Mouse (Mus musculus): ENCODE measurements around the gene Capn11. TPM values are rescaled to one million over a fixed set of nuclear protein-coding genes. Genes with fewer than 3 reads are reported as not detected.

Capn11 gene
- polyA plus RNA-seq (2012; rRNA removed): 0.05 and 0.07 TPM in 2 replicates

DNA sequence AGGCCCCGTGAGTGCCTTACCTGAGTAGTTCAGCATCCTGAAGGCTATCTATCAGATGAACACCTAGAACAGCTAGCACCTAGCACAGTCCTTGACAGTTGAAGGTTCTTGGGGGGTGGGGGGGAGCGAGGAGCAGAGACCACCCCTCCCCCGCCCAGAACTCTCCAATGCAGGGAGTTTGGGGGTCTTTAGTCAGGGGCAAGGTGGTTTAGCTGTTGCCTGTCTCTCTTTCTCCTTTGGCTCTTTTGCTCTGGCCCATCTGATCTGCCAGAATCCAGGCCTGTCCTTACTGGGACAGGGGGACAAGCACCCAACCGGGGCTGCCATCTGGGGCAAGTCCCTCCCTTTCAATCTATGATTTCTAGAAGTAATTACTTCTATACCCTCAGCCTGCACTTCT, at the start of gene Capn11:
Capn11 (minus strand) TSS at position 101 of the 400 bp plus-strand sequence.

DNA sequence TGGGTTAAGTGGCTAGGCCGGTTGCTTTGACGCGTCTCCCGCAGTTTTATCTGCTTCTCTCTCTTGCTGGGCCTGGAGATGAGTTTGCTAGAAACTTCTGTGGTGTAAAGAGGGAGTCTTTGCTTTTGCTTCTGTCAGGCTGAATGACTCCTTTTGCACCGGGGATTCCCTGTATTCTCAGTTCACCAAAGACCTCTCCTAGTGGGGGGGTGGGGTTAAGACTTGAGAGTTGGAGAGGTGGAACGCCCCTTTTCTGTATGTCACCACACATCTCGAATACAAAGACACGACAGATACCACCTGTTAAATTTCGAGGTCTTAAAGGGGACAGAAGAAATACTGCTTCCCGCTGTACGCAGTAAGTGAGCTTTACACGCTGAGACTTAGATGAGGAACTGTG, 27.6 kb upstream of the Capn11 start, which contains the start of gene Tmem63b:
Tmem63b (minus strand) TSS at position 190 of the 400 bp plus-strand sequence.

DNA sequence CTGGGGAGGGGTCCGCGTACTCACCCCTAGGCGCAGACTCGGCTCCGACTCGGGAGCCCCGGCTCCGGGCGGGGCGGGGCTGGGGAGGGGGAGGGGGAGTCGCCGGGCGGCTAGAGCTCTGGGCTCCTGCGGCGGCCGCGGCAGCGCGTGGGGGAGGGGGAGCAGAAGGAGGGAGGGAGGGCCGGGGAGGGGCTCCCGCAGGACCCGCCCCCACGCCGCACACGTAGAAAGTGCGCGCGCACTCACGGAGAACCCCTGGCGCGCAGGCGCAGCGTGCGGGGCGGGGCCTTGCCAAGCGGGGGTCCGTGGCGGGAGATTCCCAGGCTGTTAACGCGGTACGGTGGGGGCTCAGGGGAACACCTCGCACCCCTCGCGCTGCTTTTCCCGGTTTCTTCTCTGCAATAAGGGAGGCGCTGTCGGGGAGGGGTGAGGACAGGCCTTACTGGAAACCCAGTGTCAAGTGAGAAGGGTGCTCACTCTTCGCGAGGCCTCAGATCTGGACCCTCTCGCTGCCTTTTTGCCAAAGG, 27.0 kb upstream of the Capn11 start, which contains the start of gene Mrpl14:
Mrpl14 (plus strand) TSS at position 230 of the 527 bp plus-strand sequence.

DNA sequence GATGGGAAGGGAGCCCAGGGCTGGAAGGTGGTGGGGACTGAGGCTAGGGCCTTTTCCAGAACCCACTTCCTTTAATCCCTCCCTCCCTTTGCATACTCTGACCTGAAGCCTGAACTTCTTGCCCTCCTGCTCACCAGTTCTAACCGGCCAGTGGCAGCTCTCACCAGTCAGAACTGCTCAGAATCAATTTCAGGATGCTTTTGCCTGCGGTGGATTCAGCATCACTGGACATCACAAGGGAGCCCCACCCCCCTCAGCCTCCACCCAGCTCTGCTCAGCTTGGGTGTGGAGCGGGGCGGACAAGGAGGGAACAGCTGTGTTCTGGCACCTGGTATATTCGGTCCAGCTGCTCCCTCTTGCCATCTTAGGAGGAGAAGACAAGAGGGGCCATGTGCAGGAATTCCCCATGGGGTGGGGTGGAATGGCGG, 57.2 kb downstream of the Capn11 start, which contains the start of gene Mymx:
Mymx (minus strand) TSS at position 226 of the 428 bp plus-strand sequence.

DNA sequence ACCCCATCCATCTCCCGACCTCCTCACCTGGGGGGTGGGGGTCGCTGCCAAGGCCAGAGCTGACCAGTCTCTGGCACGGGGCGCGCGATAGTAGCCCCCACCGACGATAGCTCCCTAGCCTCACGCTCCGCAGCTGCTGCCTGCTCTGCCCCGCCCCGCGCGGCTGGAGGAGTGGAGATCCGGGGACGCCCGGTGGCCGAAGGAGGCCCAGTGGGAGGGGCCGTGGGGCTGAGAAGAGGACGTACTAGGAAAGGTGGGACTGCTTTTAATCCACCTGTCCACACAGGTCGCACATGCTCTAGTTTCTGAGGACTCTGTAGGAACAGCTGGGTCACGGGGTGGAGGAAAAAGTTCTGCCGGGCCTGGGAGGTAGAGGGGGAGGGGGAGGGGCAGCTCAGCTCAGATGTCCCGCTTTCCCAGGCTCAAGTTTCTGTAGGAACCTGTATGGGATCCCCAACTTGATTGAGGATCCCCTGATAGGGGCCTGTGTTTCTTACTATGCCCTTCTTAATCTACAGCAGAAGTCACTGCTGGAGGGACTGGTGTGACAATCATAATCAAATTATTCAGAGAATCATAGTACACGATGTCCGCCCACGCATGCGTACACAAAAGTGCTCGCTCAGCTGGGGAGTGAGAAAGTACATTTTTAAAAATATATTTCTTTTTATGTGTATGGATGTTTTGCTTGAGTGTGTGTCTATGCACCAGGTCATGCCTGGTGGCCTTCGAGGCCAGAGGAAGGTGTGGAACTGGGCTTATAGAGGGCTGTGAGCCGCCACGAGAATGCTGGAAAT, 59.5 kb downstream of the Capn11 start, which contains the start of gene Slc29a1:
Slc29a1 (minus strand) TSS at position 161 of the 797 bp plus-strand sequence.

Other genes starting within 250 kb of the Capn11 start
- gene Cdc5l, start 225.6 kb downstream of the Capn11 start, polyA plus RNA-seq (2012; rRNA removed): 6.5 and 8.0 TPM in 2 replicates
- not detected in 2 replicates for gene Spats1, start 183.9 kb downstream of the Capn11 start, polyA plus RNA-seq (2012; rRNA removed)
- gene Aars2, start 152.5 kb downstream of the Capn11 start, polyA plus RNA-seq (2012; rRNA removed): 27.4 and 28.5 TPM in 2 replicates
- gene Tcte1, start 135.9 kb downstream of the Capn11 start, polyA plus RNA-seq (2012; rRNA removed): 12.6 and 15.7 TPM in 2 replicates
- 2.6 and 2.7 TPM in 2 replicates for gene Tmem151b, start 109.6 kb downstream of the Capn11 start, polyA plus RNA-seq (2012; rRNA removed)
- 6.7 and 7.2 TPM in 2 replicates for gene Nfkbie, start 103.6 kb downstream of the Capn11 start, polyA plus RNA-seq (2012; rRNA removed)
- gene Slc35b2, start 95.5 kb downstream of the Capn11 start, polyA plus RNA-seq (2012; rRNA removed): 206 and 322 TPM in 2 replicates
- 340 and 531 TPM in 2 replicates for gene Hsp90ab1, start 86.1 kb downstream of the Capn11 start, polyA plus RNA-seq (2012; rRNA removed)
- 198 and 207 TPM in 2 replicates for gene Slc29a1, start 59.7 kb downstream of the Capn11 start, polyA plus RNA-seq (2012; rRNA removed)
- gene Mymx, start 57.2 kb downstream of the Capn11 start, polyA plus RNA-seq (2012; rRNA removed): 0.67 TPM in 1 of 2 replicates, not detected in the other
- 167 and 188 TPM in 2 replicates for gene Mrpl14, start 27.0 kb upstream of the Capn11 start, polyA plus RNA-seq (2012; rRNA removed)
- gene Tmem63b, start 27.6 kb upstream of the Capn11 start, polyA plus RNA-seq (2012; rRNA removed): 67.3 and 96.1 TPM in 2 replicates
- not detected in 2 replicates for gene 1600014C23Rik, start 74.5 kb upstream of the Capn11 start, polyA plus RNA-seq (2012; rRNA removed)

Measured in ovary, adult 2 months (tissue).